Mouse (Mus musculus): ENCODE data around the gene Nfkbil1. TPM values are rescaled to one million over a fixed set of nuclear protein-coding genes. Genes with fewer than 3 reads are reported as not detected.

Gene Nfkbil1
- polyA plus RNA-seq (2017; shearing (Covaris generic)) = 1 to 10 TPM; 1.7 to 3.3 (median 1.9) TPM

- ATAC-seq = peak; percentile 52
These were observed at the start of gene Nfkbil1 for GRCm38 (mm10) chr17:35235614-35236389. Gene Nfkbil1 (minus strand): TSS chr17:35235792.

- ATAC-seq = no peak
These were observed 44.7 kb upstream of the Nfkbil1 start for GRCm38 (mm10) chr17:35280276-35280675.

- ATAC-seq = no peak
These were observed 43.5 kb upstream of the Nfkbil1 start for GRCm38 (mm10) chr17:35278957-35279688.

- ATAC-seq = no peak
These were observed 42.5 kb upstream of the Nfkbil1 start for GRCm38 (mm10) chr17:35278049-35278448.

- ATAC-seq = no peak
These were observed 40.8 kb upstream of the Nfkbil1 start for GRCm38 (mm10) chr17:35276304-35276864.

GRCm38 (mm10) chr17:35274770-35275169 lies 39.2 kb upstream of the Nfkbil1 start:
- ATAC-seq = peak; percentile 67

- ATAC-seq = no peak
These were observed 36.7 kb upstream of the Nfkbil1 start for GRCm38 (mm10) chr17:35272249-35272648.

- no peak for ATAC-seq
These were observed 34.2 kb upstream of the Nfkbil1 start for GRCm38 (mm10) chr17:35269653-35270347.

GRCm38 (mm10) chr17:35267399-35268086 lies 32.0 kb upstream of the Nfkbil1 start:
- no peak for ATAC-seq

GRCm38 (mm10) chr17:35263523-35263883 lies 27.9 kb upstream of the Nfkbil1 start:
- no peak for ATAC-seq

GRCm38 (mm10) chr17:35262664-35263522 lies 27.3 kb upstream of the Nfkbil1 start, which contains the start of gene H2-D1:
Gene H2-D1 (plus strand): TSS chr17:35262730.
- ATAC-seq = peak; percentile 82

- ATAC-seq = no peak
These were observed 26.1 kb upstream of the Nfkbil1 start for GRCm38 (mm10) chr17:35261651-35262050.

- no peak for ATAC-seq
These were observed 24.0 kb upstream of the Nfkbil1 start for GRCm38 (mm10) chr17:35259621-35260020.

- ATAC-seq = peak; percentile 24
These were observed 23.2 kb upstream of the Nfkbil1 start for GRCm38 (mm10) chr17:35258492-35259478.

GRCm38 (mm10) chr17:35257824-35258491 lies 22.4 kb upstream of the Nfkbil1 start:
- ATAC-seq = peak; percentile 38

GRCm38 (mm10) chr17:35257378-35257777 lies 21.8 kb upstream of the Nfkbil1 start:
- ATAC-seq = no peak

GRCm38 (mm10) chr17:35255704-35256103 lies 20.1 kb upstream of the Nfkbil1 start:
- ATAC-seq = no peak

- no peak for ATAC-seq
These were observed 19.7 kb upstream of the Nfkbil1 start for GRCm38 (mm10) chr17:35255301-35255700.

All from inflammation-experienced regulatory T-cells, adult 6 months (primary cell).